Mouse (Mus musculus): ENCODE measurements around the gene Rab40b. TPM values are rescaled to one million over a fixed set of nuclear protein-coding genes. Genes with fewer than 3 reads are reported as not detected.

Gene Rab40b
- 1.8 and 2.8 TPM in 2 replicates for polyA plus RNA-seq (2012; rRNA removed)

DNA sequence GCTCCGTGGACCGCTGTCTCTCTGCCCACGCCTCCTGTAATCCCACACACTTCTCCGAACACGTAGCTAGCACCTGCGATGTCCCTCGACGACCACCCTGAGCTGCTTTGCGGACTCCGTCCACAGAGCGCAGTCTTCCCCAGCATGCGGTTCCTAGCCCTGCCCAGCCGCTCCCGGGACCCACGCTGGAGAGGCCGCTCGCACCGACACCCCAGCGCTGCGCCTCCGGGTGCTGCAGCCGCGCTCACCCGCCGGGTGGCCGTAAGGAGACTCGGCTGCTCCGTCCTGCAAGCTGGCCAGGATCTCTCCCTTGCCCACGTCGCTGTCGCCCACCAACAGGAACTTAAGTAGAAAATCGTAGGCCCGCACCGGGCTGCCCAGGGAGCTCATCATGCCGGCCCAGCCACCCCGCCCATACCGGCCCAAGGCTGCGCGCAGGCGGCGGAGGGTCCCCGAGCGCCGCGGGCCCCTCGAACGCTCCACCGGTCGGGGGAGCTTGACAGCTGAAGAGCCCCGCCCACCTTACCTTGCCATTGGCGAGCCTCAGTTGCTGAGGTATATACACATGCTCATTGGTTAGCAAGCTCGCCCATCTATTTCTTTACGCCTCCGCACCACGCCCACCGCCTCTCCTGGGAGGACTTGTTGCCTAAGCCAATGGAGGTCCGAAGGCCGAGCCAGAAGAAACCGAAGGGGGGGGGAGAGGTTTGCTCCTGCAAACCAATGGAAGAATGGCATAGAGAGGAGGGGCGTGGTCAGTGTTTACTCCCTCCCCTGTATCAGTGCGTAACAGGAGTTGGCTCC lies at the start of gene Rab40b:
Rab40b (minus strand) TSS at position 502 of the 804 bp plus-strand sequence.

DNA sequence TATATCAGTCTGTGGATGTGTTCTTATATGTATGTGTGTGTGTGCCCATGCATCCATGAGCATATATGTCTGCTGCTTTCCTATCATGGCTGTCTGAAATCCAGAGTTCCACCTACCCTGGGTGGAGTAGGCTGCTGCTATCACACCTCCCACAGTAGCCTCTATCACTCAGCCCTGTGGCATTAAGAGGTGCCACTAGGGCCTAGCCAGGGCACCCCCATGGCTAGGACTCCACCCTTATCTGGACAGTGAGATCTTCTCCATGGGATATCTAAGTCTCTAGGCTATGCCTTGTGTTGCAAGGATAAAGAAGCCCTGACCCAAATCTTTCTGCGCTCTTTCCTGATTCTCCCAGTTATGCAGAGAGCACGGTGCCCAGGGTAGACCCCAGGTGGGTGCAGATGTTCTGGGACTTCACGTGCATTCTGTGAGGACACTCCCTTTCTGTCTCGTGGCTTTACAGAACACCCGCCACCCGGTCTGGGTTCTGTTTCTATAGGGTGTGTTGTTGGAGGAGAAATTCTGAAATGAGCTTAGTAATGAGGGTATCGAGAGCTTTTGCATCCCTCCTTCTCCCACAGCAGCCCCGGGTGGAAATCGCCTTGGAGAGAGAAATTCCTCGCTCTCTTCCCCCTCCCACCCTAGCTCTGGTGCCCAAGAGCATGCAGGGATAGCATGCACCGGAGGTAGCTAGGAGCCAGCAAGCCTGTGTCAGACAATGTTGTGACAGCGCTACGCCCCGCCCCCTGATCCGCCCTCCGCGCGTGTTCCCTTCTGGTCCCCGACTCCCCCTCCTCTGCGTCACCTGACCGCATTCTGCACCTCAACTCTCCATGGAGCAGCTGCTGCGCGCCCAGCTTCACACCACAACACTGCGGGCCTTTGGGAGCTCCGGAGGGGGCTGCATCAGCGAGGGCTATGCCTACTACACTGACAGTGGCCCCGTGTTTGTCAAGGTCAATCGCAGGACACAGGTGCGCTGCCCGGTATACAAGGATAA lies 46.4 kb upstream of the Rab40b start, which contains the start of gene Fn3k:
Fn3k (plus strand) TSS at position 758 of the 1,000 bp plus-strand sequence.

DNA sequence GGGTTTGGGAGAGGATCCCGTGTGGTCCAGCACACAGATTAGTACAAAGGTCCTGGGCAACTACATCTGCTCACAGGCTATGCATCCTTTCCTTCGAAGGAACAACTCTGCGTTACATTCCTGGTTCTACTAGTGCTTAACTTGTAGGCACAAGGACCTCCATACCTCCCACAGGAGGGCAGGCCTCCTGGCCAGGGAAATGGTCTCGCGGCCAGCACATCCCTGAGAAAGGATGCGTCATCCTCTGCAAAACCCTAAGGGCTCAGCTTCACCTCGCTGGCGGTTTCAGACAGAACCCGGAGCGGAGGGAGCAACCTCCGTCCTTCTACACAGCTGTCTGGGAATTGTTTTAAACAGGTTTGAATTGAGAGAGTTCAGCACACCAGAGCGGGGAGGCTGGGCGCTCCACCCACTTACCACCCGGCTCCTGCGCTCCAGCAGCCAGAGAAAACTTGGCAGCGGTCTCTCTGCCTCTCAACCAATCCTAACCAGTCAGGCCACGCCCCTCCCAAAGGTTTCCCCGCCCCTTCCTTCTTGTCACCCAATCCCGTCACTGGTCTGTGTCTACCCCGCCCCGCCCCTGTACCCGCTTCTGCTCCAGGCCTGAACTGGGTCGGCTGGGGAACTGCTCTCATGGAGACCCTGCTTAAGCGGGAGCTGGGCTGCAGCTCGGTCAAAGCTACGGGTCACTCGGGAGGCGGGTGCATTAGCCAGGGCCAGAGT lies 32.9 kb upstream of the Rab40b start, which contains the start of gene Fn3krp:
Fn3krp (plus strand) TSS at position 572 of the 723 bp plus-strand sequence.

DNA sequence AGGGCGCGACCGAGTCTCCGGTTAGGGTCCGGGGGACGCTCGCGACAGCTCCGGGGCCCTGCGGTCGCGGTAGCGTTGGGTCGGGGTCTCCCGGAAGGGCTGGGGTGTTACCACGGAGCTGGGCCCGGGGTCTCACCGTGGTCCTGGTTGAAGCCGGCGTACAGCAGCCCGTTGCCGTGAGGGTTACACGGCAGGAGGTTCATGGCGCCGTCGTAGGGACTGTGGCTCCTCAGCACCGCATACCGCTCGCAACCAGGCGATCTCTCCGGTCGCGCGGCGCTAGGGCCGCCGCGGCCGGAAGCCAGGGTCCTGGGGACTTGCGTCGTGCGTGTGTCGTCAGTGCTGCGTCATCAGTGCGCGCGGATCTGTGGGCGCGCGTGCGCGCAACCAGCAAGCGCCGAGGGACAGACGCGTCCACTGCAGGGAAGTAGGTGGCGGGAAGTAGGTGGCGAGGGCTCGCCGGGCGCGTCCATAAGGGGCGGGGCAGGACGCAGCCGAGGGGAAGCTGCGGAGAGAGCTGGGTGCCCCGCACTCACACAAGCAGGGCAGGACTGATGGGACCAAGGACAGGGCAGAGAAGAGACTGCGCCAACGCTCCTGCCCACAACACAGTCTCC lies 33.9 kb downstream of the Rab40b start, which contains the start of gene Wdr45b:
Wdr45b (minus strand) TSS at position 355 of the 617 bp plus-strand sequence.

Other genes starting within 250 kb of the Rab40b start
- 0.02 and 0.15 TPM in 2 replicates for gene Tex19.1, start 242.1 kb downstream of the Rab40b start, polyA plus RNA-seq (2012; rRNA removed)
- gene Uts2r, start 228.0 kb downstream of the Rab40b start, polyA plus RNA-seq (2012; rRNA removed) = 0.48 TPM in 1 of 2 replicates, not detected in the other
- gene Hexdc, start 183.8 kb downstream of the Rab40b start, polyA plus RNA-seq (2012; rRNA removed) = 22.6 and 32.5 TPM in 2 replicates
- gene Ogfod3, start 183.5 kb downstream of the Rab40b start, polyA plus RNA-seq (2012; rRNA removed) = 9.9 and 10.5 TPM in 2 replicates
- 31.4 and 43.7 TPM in 2 replicates for gene Cybc1, start 158.9 kb downstream of the Rab40b start, polyA plus RNA-seq (2012; rRNA removed)
- 42.2 and 53.9 TPM in 2 replicates for gene Narf, start 151.0 kb downstream of the Rab40b start, polyA plus RNA-seq (2012; rRNA removed)
- gene Foxk2, start 128.3 kb downstream of the Rab40b start, polyA plus RNA-seq (2012; rRNA removed) = 32.7 and 53.7 TPM in 2 replicates
- 57.0 and 83.7 TPM in 2 replicates for gene Wdr45b, start 33.8 kb downstream of the Rab40b start, polyA plus RNA-seq (2012; rRNA removed)
- gene Fn3krp, start 33.1 kb upstream of the Rab40b start, polyA plus RNA-seq (2012; rRNA removed) = 15.9 and 16.9 TPM in 2 replicates
- 1.9 and 3.4 TPM in 2 replicates for gene Fn3k, start 46.7 kb upstream of the Rab40b start, polyA plus RNA-seq (2012; rRNA removed)
- gene Tbcd, start 63.7 kb upstream of the Rab40b start, polyA plus RNA-seq (2012; rRNA removed) = 50.8 and 51.1 TPM in 2 replicates
- gene Zfp750, start 131.1 kb upstream of the Rab40b start, polyA plus RNA-seq (2012; rRNA removed) = 0.10 and 0.25 TPM in 2 replicates